Mouse (Mus musculus) hindbrain, embryonic 16.5 days (tissue): Measurements from ENCODE around the gene Rtl9. TPM values are rescaled to one million over a fixed set of nuclear protein-coding genes. Genes with fewer than 3 reads are reported as not detected.

ENCODE experiments used
- polyA plus RNA-seq: library from polyadenylated mRNA; unstranded; fragments of >200 nt; fragmentation: Nextera tagmentation; extraction: Ambion mirVana; gene quantifications from 2 replicates; pipeline ENCODE4 v1.2.1, GENCODE M21; 2015

The Rtl9 gene
- polyA plus RNA-seq, 1 experiment from 2014 or later = 0.64 TPM

Other genes with a start within 250 kb of the Rtl9 start
- 1.8 and 2.6 TPM in 2 replicates for gene Ammecr1, start 132.9 kb upstream of the Rtl9 start, polyA plus RNA-seq